Comparison of ENCODE assay signal across 9 mouse cellular contexts in the genomic region with DNA sequence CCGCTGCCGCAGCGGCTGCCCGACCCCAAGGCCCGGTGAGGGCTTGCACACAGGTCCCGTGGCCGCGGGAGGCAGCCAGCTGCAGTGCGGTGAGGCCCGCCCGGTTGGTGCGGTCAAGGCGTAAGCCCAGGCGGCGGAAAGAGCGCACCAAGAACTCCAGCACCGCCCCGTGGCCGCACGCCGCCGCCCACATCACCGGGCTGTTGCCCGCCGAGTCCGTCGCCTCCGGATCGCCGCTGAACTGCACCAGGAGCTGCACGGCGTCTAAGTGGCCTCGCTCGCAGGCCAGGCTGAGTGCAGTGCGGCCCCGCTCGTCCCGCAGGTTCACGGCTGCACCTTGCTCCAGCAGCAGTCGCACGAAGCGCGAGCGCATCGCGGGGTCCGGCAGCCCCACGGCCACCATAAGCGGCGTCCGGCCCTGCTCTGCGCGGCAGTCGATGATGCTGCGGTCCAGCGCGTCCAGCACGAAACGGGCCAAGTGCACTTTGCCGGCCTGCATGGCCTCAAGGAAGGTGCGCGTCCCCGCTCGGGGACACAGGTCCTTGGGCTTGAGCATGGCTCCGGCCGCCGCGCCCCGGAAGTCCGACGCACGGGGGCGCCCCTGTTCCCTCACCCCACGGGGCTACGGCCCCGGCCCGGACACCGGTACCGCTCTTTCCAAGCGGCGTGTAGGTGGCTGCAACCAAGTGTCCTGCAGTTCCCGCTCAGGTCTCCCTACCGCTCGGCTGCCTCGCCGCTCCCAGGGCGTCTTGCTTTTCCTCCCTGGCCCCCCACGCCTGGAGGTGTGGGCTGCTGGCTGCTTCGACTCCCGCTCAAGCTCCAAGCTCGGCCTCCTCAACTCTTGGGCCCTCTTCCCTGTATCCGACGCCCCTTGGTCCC. TPM values are rescaled to one million over a fixed set of nuclear protein-coding genes. Genes with fewer than 3 reads are reported as not detected.
DNase-seq lines count a peak whose midpoint lies in the region; ATAC-seq and TF ChIP-seq lines count a peak whose summit lies in the region.
"Had no signal": no experiment of that assay in that cellular context is flagged by ENCODE, and none has a peak within 500 bp of the region (broad histone marks: within the 10 kb centered on the region; RNA-seq: fewer than 3 reads in every experiment).

No protein-coding gene starts in this region.

- TF ChIP-seq CTCF in forebrain, postnatal 0 days (IDR thresholded peaks at IDR 0.05; ENCODE audit: low read depth) = peak; percentile 34; the same call in 1 of the 2 replicates
- TF ChIP-seq CTCF in intestine, postnatal 0 days (IDR thresholded peaks at IDR 0.05; ENCODE audit: low read depth) = peak; percentile 60
- 0 out of 2 replicates have a peak, but pooled peaks have one; percentile 6 for TF ChIP-seq CTCF in spleen, adult 2 months (IDR thresholded peaks at IDR 0.05; ENCODE audit: extremely low read depth, insufficient read depth, insufficient read length, insufficient replicate concordance)

- peak; percentile 56 to 68 for DNase-seq in heart, adult 18-20 months
- no peak for DNase-seq in heart, adult 8-10 months (ENCODE audit: low spot score)
- DNase-seq in forebrain, postnatal 0 days = peak; percentile 24
- peak in 1 of 2 experiments; percentile 54 for DNase-seq in spleen, adult 2 months (ENCODE audit: low read depth in 1 of 2, low spot score in 2 of 2)
- no peak for DNase-seq in layer of hippocampus, adult 8-10 months (ENCODE audit: low spot score in 2 of 2)

- ATAC-seq in activated CD4-positive, CD25-positive, alpha-beta regulatory T cell, adult 4 months = peak; percentile 3
- no peak for ATAC-seq in forebrain, postnatal 0 days
- peak; percentile 28 for ATAC-seq in intestine, postnatal 0 days
- peak; percentile 28 for ATAC-seq in lung, embryonic 16.5 days (ENCODE audit: low read depth)

- WGBS in forebrain, postnatal 0 days = under 1% methylated on average over 93 of the region's 93 CpGs
- WGBS in intestine, postnatal 0 days = under 1% methylated on average over 92 of the region's 93 CpGs
- under 1% methylated on average over 88 of the region's 93 CpGs for WGBS in lung, embryonic 16.5 days
- under 1% methylated on average over 92 of the region's 93 CpGs for WGBS in spleen, adult 2 months

- H3K4me3 ChIP-seq in forebrain, postnatal 0 days (ENCODE audit: low read depth, low read length) = peak overlapping the region; percentile 40
- peak overlapping the region; percentile 51 for H3K4me3 ChIP-seq in intestine, postnatal 0 days (ENCODE audit: low read depth, low read length)
- H3K4me3 ChIP-seq in lung, embryonic 16.5 days (ENCODE audit: low read length) = peak overlapping the region; percentile 45
- peak overlapping the region; percentile 53; the same call in 1 of the 2 replicates for H3K4me3 ChIP-seq in spleen, adult 2 months (ENCODE audit: extremely low read depth, insufficient read depth, insufficient read length)

- H3K9ac ChIP-seq in forebrain, postnatal 0 days = peak overlapping the region; percentile 41
- 0 out of 2 replicates have a peak overlapping the region, but pooled peaks have one; percentile 26 for H3K9ac ChIP-seq in intestine, postnatal 0 days (ENCODE audit: low read depth, low read length)
- H3K9ac ChIP-seq in lung, embryonic 16.5 days (ENCODE audit: low read length) = peak overlapping the region; percentile 44

- peaks cover 27% of the 10 kb centered on the region for H3K4me1 ChIP-seq in forebrain, postnatal 0 days (ENCODE audit: insufficient read depth)
- 0 out of 2 replicates have a peak, but pooled peaks cover 6% of the 10 kb centered on the region for H3K4me1 ChIP-seq in intestine, postnatal 0 days (replicated peaks; ENCODE audit: control insufficient read depth, insufficient read depth, low read length)
- H3K4me1 ChIP-seq in lung, embryonic 16.5 days (replicated peaks; ENCODE audit: control insufficient read depth, insufficient read depth, low read length) = peaks cover 27% of the 10 kb centered on the region
- peaks cover 23% of the 10 kb centered on the region for H3K4me1 ChIP-seq in spleen, adult 2 months (ENCODE audit: control insufficient read depth, insufficient read depth, insufficient read length)

- H3K36me3 ChIP-seq in forebrain, postnatal 0 days (ENCODE audit: insufficient read depth) = no peaks in the 10 kb centered on the region
- H3K36me3 ChIP-seq in intestine, postnatal 0 days (ENCODE audit: control insufficient read depth, insufficient read depth) = no peaks in the 10 kb centered on the region
- no peaks in the 10 kb centered on the region for H3K36me3 ChIP-seq in lung, embryonic 16.5 days (ENCODE audit: control insufficient read depth, insufficient read depth, low read length)
- no peaks in the 10 kb centered on the region for H3K36me3 ChIP-seq in spleen, adult 2 months (ENCODE audit: control insufficient read depth, insufficient read depth, low read length)

- no peak overlapping the region for H3K27ac ChIP-seq in forebrain, postnatal 0 days (ENCODE audit: low read depth, low read length)
- H3K27ac ChIP-seq in intestine, postnatal 0 days (ENCODE audit: low read depth, low read length) = peak overlapping the region; percentile 28; the same call in 1 of the 2 replicates
- no peak overlapping the region for H3K27ac ChIP-seq in lung, embryonic 16.5 days (ENCODE audit: low read length)
- no peak overlapping the region for H3K27ac ChIP-seq in spleen, adult 2 months (ENCODE audit: insufficient read depth, low read length)

- no peak for TF ChIP-seq POLR2A in spleen, adult 2 months (IDR thresholded peaks at IDR 0.05; ENCODE audit: low read depth, low read length)

- peaks cover 60% of the 10 kb centered on the region for H3K27me3 ChIP-seq in forebrain, postnatal 0 days (ENCODE audit: insufficient read depth, low read length)
- H3K27me3 ChIP-seq in intestine, postnatal 0 days (replicated peaks; ENCODE audit: control insufficient read depth, insufficient read depth, low read length) = peaks cover 81% of the 10 kb centered on the region
- H3K27me3 ChIP-seq in lung, embryonic 16.5 days (ENCODE audit: control insufficient read depth, insufficient read depth, low read depth, low read length) = peaks cover 82% of the 10 kb centered on the region
- peaks cover 29% of the 10 kb centered on the region for H3K27me3 ChIP-seq in spleen, adult 2 months (ENCODE audit: control insufficient read depth, insufficient read depth, low read length)

- peak overlapping the region; percentile 68 for H3K4me2 ChIP-seq in forebrain, postnatal 0 days (ENCODE audit: low read depth)
- H3K4me2 ChIP-seq in intestine, postnatal 0 days (replicated peaks; ENCODE audit: low read depth) = peak overlapping the region; percentile 83
- H3K4me2 ChIP-seq in lung, embryonic 16.5 days (ENCODE audit: low read depth, low read length) = peak overlapping the region; percentile 68

- H3K9me3 ChIP-seq in forebrain, postnatal 0 days (ENCODE audit: low read length) = no peaks in the 10 kb centered on the region
- no peaks in the 10 kb centered on the region for H3K9me3 ChIP-seq in intestine, postnatal 0 days (ENCODE audit: control insufficient read depth)
- H3K9me3 ChIP-seq in lung, embryonic 16.5 days (ENCODE audit: control insufficient read depth, low read length) = no peaks in the 10 kb centered on the region

RNA-seq across cellular contexts. Expression of a gene that starts 0.6 kb away (rescaled TPM):
- 1 to 10 TPM; 1.1 to 1.3 TPM for total RNA-seq in heart, adult 18-20 months (2021)
- total RNA-seq in heart, adult 8-10 months (2022) = 1 to 10 TPM; 1.0 to 3.1 (median 1.7) TPM
- polyA plus RNA-seq in activated CD4-positive, CD25-positive, alpha-beta regulatory T cell, adult 4 months (2017; shearing (Covaris generic)) = not detected
- 1.1 and 2.0 TPM in 2 replicates for total RNA-seq in forebrain, postnatal 0 days (2014; rRNA removed)
- 0.62 and 0.64 TPM in 2 replicates for polyA plus RNA-seq in forebrain, postnatal 0 days (2015; fragmentation: Nextera tagmentation; extraction: Ambion mirVana)
- polyA plus RNA-seq in intestine, postnatal 0 days (2015; fragmentation: Nextera tagmentation; extraction: Ambion mirVana) = 0.63 and 0.65 TPM in 2 replicates
- polyA plus RNA-seq in lung, embryonic 16.5 days (2015; fragmentation: Nextera tagmentation; extraction: Ambion mirVana) = 0.06 and 0.11 TPM in 2 replicates
- polyA plus RNA-seq in spleen, adult 2 months (2012; rRNA removed) = 0.02 and 0.04 TPM in 2 replicates
- total RNA-seq in layer of hippocampus, adult 8-10 months (2022) = 10 to 100 TPM; 11.8 to 16.0 (median 12.9) TPM

RNA-seq across cellular contexts. Expression of a gene that starts 25.1 kb away (rescaled TPM):
- total RNA-seq in heart, adult 18-20 months (2021) = 1 to 10 TPM; 1.4 to 2.6 TPM
- 1 to 10 TPM; 2.2 to 3.3 (median 2.5) TPM for total RNA-seq in heart, adult 8-10 months (2022)
- polyA plus RNA-seq in activated CD4-positive, CD25-positive, alpha-beta regulatory T cell, adult 4 months (2017; shearing (Covaris generic)) = 10 to 100 TPM; 17.4 to 20.2 TPM
- total RNA-seq in forebrain, postnatal 0 days (2014; rRNA removed) = 0.92 and 1.1 TPM in 2 replicates
- 0.52 and 0.83 TPM in 2 replicates for polyA plus RNA-seq in forebrain, postnatal 0 days (2015; fragmentation: Nextera tagmentation; extraction: Ambion mirVana)
- polyA plus RNA-seq in intestine, postnatal 0 days (2015; fragmentation: Nextera tagmentation; extraction: Ambion mirVana) = 0.59 and 0.76 TPM in 2 replicates
- polyA plus RNA-seq in lung, embryonic 16.5 days (2015; fragmentation: Nextera tagmentation; extraction: Ambion mirVana) = 1.6 and 1.8 TPM in 2 replicates
- 37.0 and 41.7 TPM in 2 replicates for polyA plus RNA-seq in spleen, adult 2 months (2012; rRNA removed)
- 1 to 10 TPM; 2.6 to 7.6 (median 4.7) TPM for total RNA-seq in layer of hippocampus, adult 8-10 months (2022)

RNA-seq across cellular contexts. Expression of a gene that starts 40.0 kb away (rescaled TPM):
- 1 to 10 TPM; 9.0 to 9.3 TPM for total RNA-seq in heart, adult 18-20 months (2021)
- total RNA-seq in heart, adult 8-10 months (2022) = 10 to 100 TPM in 3 of 4 experiments, 1 to 10 TPM in 1; 7.5 to 13.4 (median 11.4) TPM
- polyA plus RNA-seq in activated CD4-positive, CD25-positive, alpha-beta regulatory T cell, adult 4 months (2017; shearing (Covaris generic)) = not detected
- 71.4 and 84.4 TPM in 2 replicates for total RNA-seq in forebrain, postnatal 0 days (2014; rRNA removed)
- polyA plus RNA-seq in forebrain, postnatal 0 days (2015; fragmentation: Nextera tagmentation; extraction: Ambion mirVana) = 39.6 and 61.9 TPM in 2 replicates
- polyA plus RNA-seq in intestine, postnatal 0 days (2015; fragmentation: Nextera tagmentation; extraction: Ambion mirVana) = 0.90 and 1.4 TPM in 2 replicates
- polyA plus RNA-seq in lung, embryonic 16.5 days (2015; fragmentation: Nextera tagmentation; extraction: Ambion mirVana) = 2.2 and 3.9 TPM in 2 replicates
- polyA plus RNA-seq in spleen, adult 2 months (2012; rRNA removed) = 0.33 and 0.45 TPM in 2 replicates
- total RNA-seq in layer of hippocampus, adult 8-10 months (2022) = 10 to 100 TPM; 50.7 to 58.1 (median 54.1) TPM

RNA-seq across cellular contexts. Expression of a gene that starts 42.4 kb away (rescaled TPM):
- total RNA-seq in heart, adult 18-20 months (2021) = 10 to 100 TPM; 31.3 to 35.1 TPM
- 10 to 100 TPM; 33.0 to 45.2 (median 33.9) TPM for total RNA-seq in heart, adult 8-10 months (2022)
- 10 to 100 TPM; 19.8 to 27.2 TPM for polyA plus RNA-seq in activated CD4-positive, CD25-positive, alpha-beta regulatory T cell, adult 4 months (2017; shearing (Covaris generic))
- 13.8 and 14.2 TPM in 2 replicates for total RNA-seq in forebrain, postnatal 0 days (2014; rRNA removed)
- polyA plus RNA-seq in forebrain, postnatal 0 days (2015; fragmentation: Nextera tagmentation; extraction: Ambion mirVana) = 15.7 and 17.2 TPM in 2 replicates
- polyA plus RNA-seq in intestine, postnatal 0 days (2015; fragmentation: Nextera tagmentation; extraction: Ambion mirVana) = 24.7 and 26.2 TPM in 2 replicates
- polyA plus RNA-seq in lung, embryonic 16.5 days (2015; fragmentation: Nextera tagmentation; extraction: Ambion mirVana) = 18.7 and 20.5 TPM in 2 replicates
- polyA plus RNA-seq in spleen, adult 2 months (2012; rRNA removed) = 8.7 and 12.1 TPM in 2 replicates
- total RNA-seq in layer of hippocampus, adult 8-10 months (2022) = 10 to 100 TPM; 58.4 to 69.8 (median 63.7) TPM

RNA-seq across cellular contexts. Expression of a gene that starts 59.3 kb away (rescaled TPM):
- total RNA-seq in heart, adult 18-20 months (2021) = 10 to 100 TPM; 20.8 to 25.7 TPM
- 10 to 100 TPM; 24.6 to 38.6 (median 29.6) TPM for total RNA-seq in heart, adult 8-10 months (2022)
- not detected for polyA plus RNA-seq in activated CD4-positive, CD25-positive, alpha-beta regulatory T cell, adult 4 months (2017; shearing (Covaris generic))
- 1.8 and 2.4 TPM in 2 replicates for total RNA-seq in forebrain, postnatal 0 days (2014; rRNA removed)
- polyA plus RNA-seq in forebrain, postnatal 0 days (2015; fragmentation: Nextera tagmentation; extraction: Ambion mirVana) = 0.33 and 0.53 TPM in 2 replicates
- 0.77 and 1.2 TPM in 2 replicates for polyA plus RNA-seq in intestine, postnatal 0 days (2015; fragmentation: Nextera tagmentation; extraction: Ambion mirVana)
- 1.3 and 1.4 TPM in 2 replicates for polyA plus RNA-seq in lung, embryonic 16.5 days (2015; fragmentation: Nextera tagmentation; extraction: Ambion mirVana)
- polyA plus RNA-seq in spleen, adult 2 months (2012; rRNA removed) = 2.6 and 3.1 TPM in 2 replicates
- 1 to 10 TPM; 6.2 to 8.4 (median 6.6) TPM for total RNA-seq in layer of hippocampus, adult 8-10 months (2022)
- total RNA-seq: neutrophil, adult 5-6 weeks had no signal

Comparison
In these comparisons a context has a peak if more than half of its experiments do, and no peak if none do; other contexts are left out.
1. DNase-seq: peak in heart, adult 18-20 months (2 of 2) and forebrain, postnatal 0 days (single experiment); none in heart, adult 8-10 months (single experiment) and layer of hippocampus, adult 8-10 months (0 of 2).
2. CTCF ChIP-seq: peak in every context shown above with its lines; median percentile 60 in intestine, postnatal 0 days; 34 in forebrain, postnatal 0 days; 6 in spleen, adult 2 months.
3. Peak in every context shown above with its lines, with median percentiles within 50 percentile points of each other: H3K4me2 ChIP-seq, H3K4me3 ChIP-seq and H3K9ac ChIP-seq.